Mouse (Mus musculus): Measurements from ENCODE around the gene Pde3b. TPM values are rescaled to one million over a fixed set of nuclear protein-coding genes. Genes with fewer than 3 reads are reported as not detected.

The Pde3b gene
- 1 to 10 TPM; 4.6 to 6.5 TPM for total RNA-seq (2023)

GRCm38 (mm10) chr7:114414421-114415335, at the start of gene Pde3b:
Gene Pde3b, plus strand, starts transcription at chr7:114415281.

GRCm38 (mm10) chr7:114562531-114563241, 147.6 kb downstream of the Pde3b start, which contains the start of gene Cyp2r1:
Gene Cyp2r1, minus strand, starts transcription at chr7:114562972.

Other genes starting within 250 kb of the Pde3b start
- gene Copb1, start 160.6 kb upstream of the Pde3b start, total RNA-seq (2023), result 10 to 100 TPM; 58.5 to 64.8 TPM
- 100 to 1,000 TPM; 106 to 118 TPM for gene Psma1, start 139.2 kb upstream of the Pde3b start, total RNA-seq (2023)
- 1 to 10 TPM in 1 of 2 experiments, under 1 TPM in 1; 0.49 to 1.1 TPM for gene Cyp2r1, start 147.7 kb downstream of the Pde3b start, total RNA-seq (2023)
- not detected for gene Calca, start 221.1 kb downstream of the Pde3b start, total RNA-seq (2023)

Data from neutrophil, adult 59 days (primary cell).